10 mouse cellular contexts compared by ENCODE assay signal in genomic region chr12:109445499-109446235, GRCm38 (mm10). TPM values are rescaled to one million over a fixed set of nuclear protein-coding genes. Genes with fewer than 3 reads are reported as not detected.
A peak's percentile ranks its signal among the peaks of the same experiment; 100 is the strongest.
DNase-seq lines count a peak whose midpoint lies in the region; ATAC-seq lines count a peak whose summit lies in the region.
"Had no signal": no experiment of that assay in that cellular context is flagged by ENCODE, and none has a peak within 500 bp of the region (broad histone marks: within the 10 kb centered on the region; RNA-seq: fewer than 3 reads in every experiment).

No protein-coding gene starts in this region.

- no peaks in the 10 kb centered on the region for H3K36me3 ChIP-seq in heart, embryonic 11.5 days (ENCODE audit: control insufficient read depth, insufficient read depth, low read length)
- H3K36me3 ChIP-seq in limb, embryonic 10.5 days, result no peaks in the 10 kb centered on the region

- H3K27ac ChIP-seq in heart, embryonic 11.5 days (ENCODE audit: low read depth, low read length), result no peak overlapping the region
- H3K27ac ChIP-seq in limb, embryonic 10.5 days, result peak overlapping the region; percentile 69

- H3K9ac ChIP-seq in heart, embryonic 11.5 days (ENCODE audit: low read depth, low read length), result no peak overlapping the region

- peaks cover 28% of the 10 kb centered on the region for H3K4me1 ChIP-seq in heart, embryonic 11.5 days (ENCODE audit: control insufficient read depth, insufficient read depth, low read length)
- peaks cover 89% of the 10 kb centered on the region for H3K4me1 ChIP-seq in limb, embryonic 10.5 days

- H3K27me3 ChIP-seq in heart, embryonic 11.5 days (ENCODE audit: control insufficient read depth, insufficient read depth, low read length), result peaks cover 21% of the 10 kb centered on the region
- peaks cover 39% of the 10 kb centered on the region for H3K27me3 ChIP-seq in limb, embryonic 10.5 days (ENCODE audit: low read depth, poor library complexity, severe bottlenecking)
- H3K27me3 ChIP-seq: CH12.LX had no signal

- ATAC-seq in heart, embryonic 11.5 days (replicated peaks; ENCODE audit: insufficient number of reproducible peaks, low FRiP score, low TSS enrichment), result no peak
- no peak for ATAC-seq in monocyte, adult 5-6 weeks (replicated peaks; ENCODE audit: insufficient number of reproducible peaks, low FRiP score, low TSS enrichment, poor library complexity, severe bottlenecking)

- no peak for DNase-seq in heart, postnatal 14 days
- DNase-seq in urinary bladder, postnatal 25 days (ENCODE audit: low spot score), result peak; percentile 14
- no peak for DNase-seq in urinary bladder, postnatal 14 days (ENCODE audit: low spot score)
- peak; percentile 65 for DNase-seq in limb, embryonic 10.5 days (ENCODE audit: low spot score)
- DNase-seq in naive thymus-derived CD4-positive, alpha-beta T cell, adult 2 months (ENCODE audit: low read depth), result peak; percentile 38
- no peak for DNase-seq in cerebellum, postnatal 14 days

- H3K4me2 ChIP-seq in heart, embryonic 11.5 days, result peak overlapping the region; percentile 50

- peak overlapping the region; percentile 8; the same call in 1 of the 2 replicates for H3K4me3 ChIP-seq in heart, embryonic 11.5 days (ENCODE audit: low read depth, low read length)
- peak overlapping the region; percentile 3 for H3K4me3 ChIP-seq in limb, embryonic 10.5 days

- WGBS in heart, embryonic 11.5 days (ENCODE audit: insufficient replicate concordance), result 14% methylated on average over 19 of the region's 19 CpGs
- WGBS in limb, embryonic 10.5 days, result 9% methylated on average over 19 of the region's 19 CpGs

- intact Hi-C loops in heart, postnatal 14 days (cut with DNase I), result no loop called here

- H3K9me3 ChIP-seq in heart, embryonic 11.5 days (replicated peaks; ENCODE audit: control insufficient read depth, low read length), result no peaks in the 10 kb centered on the region
- no peaks in the 10 kb centered on the region for H3K9me3 ChIP-seq in limb, embryonic 10.5 days (replicated peaks)

RNA-seq across cellular contexts. Expression of gene Dlk1, which starts 7.0 kb away (rescaled TPM):
- 54.8 and 67.1 TPM in 2 replicates for polyA plus RNA-seq in heart, embryonic 11.5 days (2014; fragmentation: Nextera tagmentation; extraction: Ambion mirVana)
- 1 to 10 TPM; 2.7 to 3.1 TPM for total RNA-seq in heart, postnatal 14 days (2021)
- polyA plus RNA-seq in limb, embryonic 10.5 days (2016; fragmentation: Nextera tagmentation; extraction: Ambion mirVana), result 106 and 159 TPM in 2 replicates
- not detected in 3 replicates for total RNA-seq in monocyte, adult 5-6 weeks (2017)
- total RNA-seq: CH12.LX; neutrophil, adult 5-6 weeks had no signal

Comparison
In these comparisons a context has a peak if more than half of its experiments do, and no peak if none do; other contexts are left out.
1. DNase-seq: peak in urinary bladder, postnatal 25 days (single experiment), limb, embryonic 10.5 days (single experiment) and naive thymus-derived CD4-positive, alpha-beta T cell, adult 2 months (single experiment); none in heart, postnatal 14 days (0 of 2), urinary bladder, postnatal 14 days (single experiment) and cerebellum, postnatal 14 days (0 of 2).